Mouse (Mus musculus) gastrocnemius, adult 8-10 months (tissue): ENCODE measurements at regions not wholly inside any gene's neighbourhood (a gene's known extent, or its start where the extent isn't known, plus 50 kb on each side); places are given as distances from the start of the nearest gene placed in this dataset.
"Not testable (repeated sequence)": the region's sequence is repeated elsewhere in the genome, so short reads cannot be mapped to it uniquely, and the experiment has no call there.

Experiments used
- DNase-seq, 2 experiments: peaks; one replicate each; pipeline ENCODE4 v3.0.0; 2022; ENCODE audit warnings: low spot score in 2 of 2

DNA sequence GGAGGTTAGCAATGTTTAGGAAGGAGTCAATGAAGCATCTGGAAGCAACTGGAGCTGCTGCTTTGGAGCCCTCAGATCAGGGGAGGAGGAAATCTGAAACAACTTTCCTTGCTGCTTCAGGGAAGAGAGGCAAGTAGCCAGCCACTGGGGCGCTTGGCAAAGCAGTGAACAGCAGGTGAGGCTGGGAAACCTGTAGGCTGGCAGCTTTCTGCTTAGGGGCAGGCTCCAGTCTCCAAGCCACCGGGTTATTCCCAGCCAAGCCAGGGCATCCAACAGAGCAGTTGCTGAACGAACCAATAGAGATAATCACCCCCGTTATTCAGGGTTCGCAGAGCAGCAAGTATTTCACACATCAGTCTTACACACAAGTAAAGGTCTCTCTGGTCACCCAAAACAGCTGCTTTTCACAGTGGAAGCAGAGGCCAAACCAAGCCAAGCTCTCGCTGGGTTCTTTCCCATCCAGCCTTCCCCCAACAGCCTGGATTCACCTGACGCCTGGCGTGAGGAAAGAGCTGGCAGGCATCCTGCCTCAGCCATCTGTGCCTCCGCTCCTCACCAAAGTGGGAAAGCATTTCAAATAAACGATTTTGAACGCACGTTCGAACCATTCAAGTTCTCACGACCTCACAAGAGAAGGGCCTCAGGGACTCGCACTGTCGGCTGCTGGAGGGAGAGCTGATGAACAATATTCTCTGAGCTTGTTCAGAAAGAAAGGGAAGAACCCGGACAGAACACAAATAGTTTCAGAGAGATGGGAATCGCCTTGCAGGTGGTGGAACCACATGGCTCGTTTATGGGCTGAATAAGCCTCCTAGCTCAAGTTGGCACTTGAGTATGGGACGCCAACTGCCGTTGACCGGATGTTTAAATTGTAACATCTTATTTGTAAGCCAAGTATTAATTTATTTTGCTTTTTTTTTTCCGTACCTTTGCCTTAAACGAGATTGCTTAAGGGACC, 454.8 kb upstream of the Jmjd1c start:
- DNase-seq = no peak

DNA sequence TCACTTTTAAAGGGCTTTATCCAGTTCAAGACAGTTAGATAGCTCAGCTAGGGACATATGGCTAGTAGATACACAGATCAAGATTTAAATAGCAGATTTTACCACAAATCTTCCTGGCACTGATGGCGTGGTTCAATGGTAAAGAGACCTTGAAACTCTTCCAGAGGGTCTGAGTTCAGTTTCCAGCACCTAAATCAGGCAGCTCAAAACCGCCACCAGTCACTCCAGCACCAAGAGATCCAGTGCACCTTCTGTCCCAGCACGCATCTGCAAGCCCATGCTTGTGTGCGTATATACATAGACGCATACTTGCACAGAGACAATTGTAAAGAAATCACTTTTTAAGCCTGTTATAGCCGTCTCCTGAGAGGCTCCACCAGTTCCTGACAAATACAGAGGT, 454.0 kb upstream of the Jmjd1c start:
- DNase-seq = no peak

DNA sequence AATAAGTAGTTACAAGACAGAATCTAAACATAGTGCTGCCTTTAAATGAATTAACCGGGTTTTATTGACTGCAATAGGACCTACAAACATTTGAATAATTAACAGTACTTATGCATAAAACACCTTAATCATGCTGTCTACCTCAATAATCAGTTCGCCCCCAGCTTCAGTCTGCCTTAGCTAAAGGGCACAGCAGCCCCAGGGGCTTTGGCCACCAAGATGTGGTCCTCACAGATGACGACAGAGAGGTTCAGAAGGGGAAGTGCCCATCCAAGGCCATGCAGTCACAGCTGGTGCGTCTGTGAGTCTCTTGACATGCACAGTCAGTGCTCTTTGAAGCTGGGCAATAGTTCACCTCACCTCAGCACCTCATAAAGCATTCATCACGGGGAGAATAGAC, 452.8 kb upstream of the Jmjd1c start:
- no peak for DNase-seq

DNA sequence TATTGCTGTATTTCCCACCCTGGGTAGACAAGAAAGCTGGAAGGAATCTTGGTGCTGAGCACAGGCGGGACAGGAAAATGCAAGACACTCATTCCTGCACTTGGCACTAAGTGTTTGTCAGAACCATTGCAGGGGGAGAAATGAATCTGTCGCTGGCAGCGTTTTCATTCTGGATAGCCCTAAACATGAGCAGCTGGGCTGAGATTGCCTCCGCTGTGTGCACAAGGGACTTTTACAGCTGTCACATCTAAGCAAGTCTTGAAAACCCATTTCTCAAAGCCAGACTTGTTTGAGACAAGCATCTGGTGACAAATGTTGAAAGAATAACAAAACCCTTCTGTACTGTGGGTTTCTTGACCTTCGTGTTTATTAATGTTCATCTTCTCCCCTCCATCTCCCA, 438.4 kb upstream of the Jmjd1c start:
- DNase-seq = no peak

DNA sequence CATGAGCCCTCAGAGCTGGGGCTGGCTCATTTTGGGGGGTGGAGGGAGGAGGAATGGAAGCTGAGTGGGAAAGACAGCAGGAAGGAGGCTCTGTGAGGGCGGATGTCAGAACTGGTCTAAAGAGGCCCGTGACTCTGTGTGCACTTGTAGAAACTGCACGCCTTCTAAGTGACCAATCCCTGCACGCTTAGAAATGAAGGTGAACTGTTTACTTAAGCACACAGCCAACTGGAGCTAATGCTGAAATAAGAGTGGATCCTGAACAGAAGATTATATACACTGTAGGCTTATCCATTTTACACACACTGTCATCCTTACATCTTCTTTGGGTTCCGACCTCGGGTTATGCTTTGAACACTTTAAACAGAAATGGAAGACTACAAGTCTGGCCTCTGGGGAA, 412.8 kb upstream of the Jmjd1c start:
- DNase-seq = no peak

DNA sequence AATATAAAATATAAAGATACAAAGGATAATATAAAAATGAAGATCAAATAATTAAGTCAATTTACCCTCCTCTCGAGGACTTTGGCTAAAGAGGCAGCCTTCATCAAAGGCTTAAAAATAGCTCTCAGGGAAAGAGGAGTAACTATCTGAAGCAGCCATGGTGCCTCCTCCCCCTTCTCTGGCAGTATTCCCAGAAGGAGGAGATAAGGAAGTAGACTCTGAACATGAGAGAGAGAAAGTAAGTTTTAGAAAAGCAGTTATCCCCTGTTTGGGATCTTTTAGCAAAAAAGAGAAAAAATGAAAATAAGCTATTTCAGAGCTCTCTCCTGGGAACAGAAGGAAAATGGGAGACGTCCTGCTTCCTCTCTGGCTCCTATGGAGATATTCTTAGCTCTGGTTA, 406.7 kb upstream of the Jmjd1c start:
- not testable (repeated sequence) for DNase-seq

DNA sequence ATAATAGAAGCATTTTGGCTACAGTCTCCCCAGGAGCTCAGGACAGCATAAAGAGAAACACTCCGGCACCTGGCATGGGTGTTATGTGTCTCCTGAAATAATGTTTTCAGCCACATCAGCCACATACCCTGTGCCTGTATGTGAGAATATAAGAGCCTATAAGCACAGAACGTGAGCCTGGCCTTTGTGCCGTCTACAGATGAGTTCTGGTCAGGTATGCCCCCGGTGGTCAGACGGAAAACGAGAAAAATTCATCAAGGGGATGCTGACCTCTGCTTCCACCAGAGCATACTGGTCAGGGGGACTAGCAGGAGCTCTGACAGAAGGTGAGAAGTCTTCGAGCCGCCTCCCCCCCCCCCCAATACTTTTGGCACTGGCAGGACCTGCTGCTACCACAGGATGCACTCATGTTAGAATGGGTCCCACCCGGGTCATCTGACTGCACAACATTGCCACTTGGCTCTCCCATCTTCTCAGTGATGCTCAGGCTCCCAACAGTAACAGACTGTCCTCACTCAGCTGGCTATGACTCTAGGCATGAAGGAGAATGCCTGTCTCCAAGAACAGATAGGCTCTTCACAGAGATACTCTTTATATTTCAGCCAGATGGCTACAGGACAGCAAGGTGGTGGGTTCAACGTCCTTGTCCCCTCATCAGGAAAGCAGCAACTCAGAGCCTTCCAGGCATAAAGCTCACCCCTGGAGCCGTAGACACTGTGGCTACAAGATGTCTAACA, 401.2 kb upstream of the Jmjd1c start:
- no peak for DNase-seq

DNA sequence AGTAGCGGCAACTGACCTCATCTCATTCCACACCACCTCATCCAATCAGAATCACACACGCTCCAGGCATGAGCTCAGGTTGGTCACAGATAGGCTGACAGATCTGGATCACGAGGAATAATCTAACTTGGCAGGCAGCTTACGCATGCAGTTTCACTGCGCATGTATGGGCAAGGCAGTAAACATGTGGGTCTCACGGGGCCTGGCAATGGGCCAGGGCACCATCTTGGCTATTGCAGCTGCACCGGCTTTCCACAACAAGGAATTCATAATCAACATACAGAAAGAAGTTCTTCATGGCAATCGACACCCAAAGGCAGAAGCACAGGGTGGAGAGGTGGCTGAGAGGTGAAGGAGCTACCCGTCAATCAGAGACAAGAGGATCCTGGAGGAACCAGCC, 381.0 kb upstream of the Jmjd1c start:
- not testable (repeated sequence) for DNase-seq

DNA sequence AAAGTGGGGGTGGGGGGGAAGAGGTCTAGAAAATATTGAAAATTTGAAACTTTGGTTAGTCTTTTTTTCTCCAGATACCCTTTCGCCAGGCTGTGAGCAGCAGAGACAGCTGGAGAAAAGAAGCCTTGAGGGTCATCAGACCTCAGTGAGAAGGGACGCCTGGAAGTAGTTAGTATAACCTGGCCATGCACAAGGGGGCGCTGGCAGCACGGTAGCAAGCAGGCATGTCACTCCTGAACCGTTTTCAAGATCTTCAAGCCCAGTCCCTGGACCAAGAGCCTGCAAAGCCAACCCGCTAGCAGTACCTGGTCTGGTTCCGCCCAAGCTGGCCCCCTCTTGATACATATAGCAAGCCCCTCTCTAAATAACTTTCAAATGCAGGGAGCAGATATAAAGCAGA, 378.0 kb upstream of the Jmjd1c start:
- no peak for DNase-seq

DNA sequence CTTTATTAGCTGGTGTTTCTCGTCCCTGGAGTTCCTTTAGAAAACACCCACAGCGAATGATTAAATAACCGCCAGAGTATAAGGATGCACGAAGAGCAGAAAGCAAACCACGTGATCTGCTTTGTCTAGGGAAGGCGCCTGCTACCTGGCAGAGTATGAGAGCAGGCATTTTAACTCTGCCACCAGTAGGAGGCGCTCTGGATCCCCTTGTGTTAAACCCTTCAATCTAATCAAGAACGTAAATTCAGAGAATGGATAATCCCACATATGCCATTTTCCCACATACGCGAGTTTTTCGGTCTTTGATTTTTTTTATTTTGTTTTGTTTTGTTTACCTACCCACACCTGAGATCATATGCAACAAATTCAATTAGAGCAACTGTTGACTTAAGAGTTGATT, 376.1 kb upstream of the Jmjd1c start:
- DNase-seq = no peak

DNA sequence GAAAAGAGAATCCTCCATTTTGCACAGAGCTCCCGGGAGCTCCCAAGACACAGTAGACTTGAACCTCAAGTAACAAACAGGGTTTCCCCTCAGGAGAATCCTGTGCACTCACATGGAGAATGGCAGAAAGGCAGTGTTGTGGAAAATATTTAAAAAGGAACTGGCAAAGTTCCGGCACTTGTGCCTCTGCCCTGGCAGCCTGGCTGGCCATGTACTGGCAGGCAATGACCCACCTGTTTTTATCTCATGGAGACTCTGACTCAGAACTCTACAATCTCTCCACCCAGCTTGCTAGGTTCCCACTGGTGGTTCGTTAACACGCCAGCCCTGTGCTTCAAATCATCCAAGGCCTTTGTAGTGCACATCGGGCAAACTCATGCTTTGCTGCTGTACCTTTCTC, 362.3 kb upstream of the Jmjd1c start:
- DNase-seq = no peak

DNA sequence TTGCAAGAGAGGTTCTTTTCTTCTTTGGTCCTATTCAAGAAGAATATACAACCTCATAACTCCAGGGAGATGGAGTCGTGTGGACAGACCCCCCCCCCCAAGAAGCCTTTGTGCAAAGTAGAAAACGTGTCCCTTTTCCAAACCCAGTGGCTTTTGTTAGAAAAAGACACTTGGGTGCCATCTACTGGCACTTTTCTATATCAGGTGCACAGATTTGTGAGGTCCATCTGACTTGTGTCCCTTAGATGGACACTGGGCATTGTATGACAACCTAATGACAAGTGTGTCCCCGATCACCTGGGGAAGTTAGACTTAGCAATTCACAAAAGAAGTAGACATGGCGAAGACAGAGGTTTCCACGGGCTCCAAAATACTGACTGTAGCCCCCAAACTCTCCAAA, 361.1 kb upstream of the Jmjd1c start:
- no peak for DNase-seq

DNA sequence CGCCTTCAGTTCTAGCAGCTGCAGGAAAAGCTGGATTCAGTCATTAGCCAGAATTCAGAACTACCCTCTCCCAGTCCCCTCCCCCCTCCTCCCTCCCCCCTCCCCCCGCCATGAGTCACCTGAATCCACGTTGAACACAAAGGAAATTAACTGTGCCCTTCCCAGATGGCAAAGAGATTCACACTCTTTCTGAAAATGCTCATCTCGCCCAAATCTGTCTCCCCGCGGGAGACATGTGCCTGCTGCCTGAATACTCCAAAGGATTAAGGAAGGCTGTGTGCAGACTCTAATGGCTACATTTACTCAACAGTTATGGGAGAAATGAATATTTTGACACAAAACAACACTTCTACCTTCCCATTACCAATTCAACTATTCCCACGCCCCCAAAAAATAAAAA, 356.9 kb upstream of the Jmjd1c start:
- no peak for DNase-seq

DNA sequence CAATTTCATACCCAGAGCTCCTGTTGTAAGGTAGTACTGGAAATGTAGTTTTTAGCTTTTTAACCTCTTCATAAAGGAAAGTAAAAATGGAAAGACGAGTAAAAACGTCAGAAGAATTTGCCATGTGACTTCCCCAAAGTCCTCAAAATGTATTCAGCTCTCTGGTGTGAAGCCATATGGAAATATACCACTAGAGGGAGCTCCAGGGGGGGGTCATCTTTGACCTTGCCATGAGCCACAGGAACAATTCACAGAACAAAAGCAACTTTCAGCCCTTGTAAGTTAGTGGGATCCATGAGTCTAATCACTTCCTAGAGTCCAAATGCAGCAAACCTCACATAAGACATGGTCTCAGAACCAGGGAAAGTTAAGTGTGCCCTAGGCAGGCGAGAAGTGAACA, 354.1 kb upstream of the Jmjd1c start:
- DNase-seq = no peak

DNA sequence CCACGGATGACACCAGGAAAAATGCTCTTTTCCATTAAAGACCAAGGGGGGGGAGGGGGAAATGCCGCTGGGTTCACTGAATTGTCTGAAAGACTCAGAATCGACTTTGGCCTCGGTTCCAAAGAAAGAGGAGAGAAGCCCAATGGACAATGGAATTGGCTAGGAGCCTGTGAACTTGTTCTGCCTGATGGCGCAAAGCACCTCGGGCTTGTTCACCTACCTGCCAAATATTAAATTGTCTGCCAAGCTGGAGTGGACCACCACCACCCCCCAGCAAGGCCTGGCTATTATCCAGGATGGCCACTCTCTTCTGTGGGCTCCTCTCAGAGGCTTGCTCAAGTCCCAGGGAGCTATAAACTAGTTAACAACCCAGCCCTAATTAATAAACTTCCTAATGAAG, 352.7 kb upstream of the Jmjd1c start:
- no peak for DNase-seq

DNA sequence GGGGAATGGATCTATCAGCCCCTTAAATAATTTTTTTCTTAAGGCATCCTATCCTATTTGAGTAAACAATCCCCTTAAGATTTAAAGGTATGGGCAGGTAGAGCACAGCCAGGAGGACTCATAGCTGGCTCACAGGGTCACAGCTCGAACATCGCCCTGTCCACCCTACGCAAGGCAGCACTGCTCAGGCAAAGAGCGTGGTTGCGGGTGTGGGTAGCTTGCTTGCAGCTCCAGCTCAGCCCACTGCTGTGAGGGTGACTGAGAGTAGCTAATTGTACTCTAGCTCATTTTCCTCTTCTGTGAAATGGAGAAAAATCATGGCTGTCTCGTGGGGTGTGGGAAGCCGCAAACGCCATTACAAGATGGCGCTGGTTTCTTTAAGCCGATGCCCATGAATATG, 350.1 kb upstream of the Jmjd1c start:
- DNase-seq = no peak

DNA sequence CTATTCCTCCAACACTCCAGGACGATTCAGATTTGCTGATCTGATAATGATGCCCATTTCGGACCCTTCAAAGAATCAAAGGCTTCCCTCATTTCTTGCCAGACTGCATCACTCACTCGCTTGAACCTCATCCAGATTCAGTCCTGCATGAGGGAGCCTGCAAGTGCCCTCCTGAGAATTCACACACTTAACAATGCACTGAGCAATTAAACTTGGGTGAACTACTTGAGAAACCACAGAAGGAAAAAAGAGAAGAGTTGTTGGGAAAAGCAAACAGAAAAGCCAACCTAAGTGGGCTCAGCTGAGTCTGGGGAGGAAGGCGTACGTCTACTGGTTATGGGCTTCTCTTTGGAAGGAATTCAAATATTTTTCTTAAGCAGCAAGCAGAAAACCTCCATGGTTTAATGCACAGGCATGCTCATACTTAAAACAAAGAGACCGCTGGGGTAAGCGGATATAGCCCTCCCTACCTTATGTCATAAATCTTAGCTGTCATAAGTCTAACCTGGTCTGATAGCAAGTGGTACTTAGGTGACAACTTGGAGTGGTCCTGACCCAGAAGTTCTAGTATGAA, 343.6 kb upstream of the Jmjd1c start:
- no peak for DNase-seq

DNA sequence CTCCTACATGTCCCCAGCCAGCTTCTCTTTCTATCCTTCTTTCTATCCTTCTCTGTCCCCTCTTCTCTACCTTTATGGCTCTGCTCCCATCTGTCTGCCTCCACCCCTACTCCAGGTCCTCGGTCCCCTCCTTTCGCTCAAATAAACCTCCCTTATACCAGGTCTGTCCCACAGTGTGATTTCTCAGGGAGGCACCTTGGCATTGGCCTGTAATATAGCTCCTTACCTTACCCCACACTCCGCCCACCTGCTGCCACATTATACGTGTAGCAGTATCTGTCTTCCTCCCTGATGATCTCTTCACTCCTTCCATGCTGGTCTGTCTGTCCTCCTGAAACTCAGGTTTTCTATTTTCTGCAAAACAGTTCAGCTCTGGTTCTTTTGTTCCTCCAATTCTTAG, 339.1 kb upstream of the Jmjd1c start:
- DNase-seq = no peak

DNA sequence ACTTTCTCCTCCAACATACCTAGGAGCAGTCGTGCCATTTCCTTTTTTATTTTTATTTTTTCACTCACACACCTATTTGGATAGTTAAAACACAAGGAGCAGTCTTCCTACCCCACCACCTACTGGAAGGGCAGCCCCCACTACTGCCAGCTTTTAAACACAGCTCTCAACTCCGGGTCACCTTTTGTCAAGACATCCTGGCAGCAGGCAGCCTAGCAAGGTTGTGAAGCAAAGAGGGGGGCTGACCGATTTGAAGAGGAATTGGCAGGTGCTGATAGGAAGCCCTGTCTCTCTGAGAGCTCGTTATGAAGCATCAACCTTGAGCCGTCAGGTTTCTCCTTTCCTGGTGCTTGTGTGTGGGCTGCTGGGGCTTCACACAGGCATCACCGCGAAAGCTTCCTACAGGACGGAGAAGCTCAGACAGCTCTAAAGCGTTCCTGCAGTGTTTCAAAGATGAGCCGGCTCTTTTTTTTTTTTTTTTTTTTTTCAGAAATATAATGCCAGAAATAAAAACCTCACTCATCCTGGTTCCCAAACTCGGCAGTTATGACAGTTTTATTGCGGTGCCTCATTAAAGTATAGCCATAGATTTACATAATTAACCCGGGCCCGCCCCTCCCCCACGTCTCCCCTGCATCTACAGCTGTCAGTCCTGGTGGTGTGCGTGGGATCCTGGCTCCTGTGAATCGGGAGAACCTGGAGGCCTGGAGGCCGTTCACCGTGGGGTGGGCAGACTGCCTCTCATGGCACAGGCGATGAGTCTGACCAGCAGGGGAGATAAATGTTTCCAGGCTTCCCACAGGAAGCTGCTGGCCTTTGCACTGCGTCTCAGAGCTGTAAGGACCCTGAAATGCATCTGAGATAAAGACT, 325.5 kb upstream of the Jmjd1c start:
- DNase-seq = no peak

DNA sequence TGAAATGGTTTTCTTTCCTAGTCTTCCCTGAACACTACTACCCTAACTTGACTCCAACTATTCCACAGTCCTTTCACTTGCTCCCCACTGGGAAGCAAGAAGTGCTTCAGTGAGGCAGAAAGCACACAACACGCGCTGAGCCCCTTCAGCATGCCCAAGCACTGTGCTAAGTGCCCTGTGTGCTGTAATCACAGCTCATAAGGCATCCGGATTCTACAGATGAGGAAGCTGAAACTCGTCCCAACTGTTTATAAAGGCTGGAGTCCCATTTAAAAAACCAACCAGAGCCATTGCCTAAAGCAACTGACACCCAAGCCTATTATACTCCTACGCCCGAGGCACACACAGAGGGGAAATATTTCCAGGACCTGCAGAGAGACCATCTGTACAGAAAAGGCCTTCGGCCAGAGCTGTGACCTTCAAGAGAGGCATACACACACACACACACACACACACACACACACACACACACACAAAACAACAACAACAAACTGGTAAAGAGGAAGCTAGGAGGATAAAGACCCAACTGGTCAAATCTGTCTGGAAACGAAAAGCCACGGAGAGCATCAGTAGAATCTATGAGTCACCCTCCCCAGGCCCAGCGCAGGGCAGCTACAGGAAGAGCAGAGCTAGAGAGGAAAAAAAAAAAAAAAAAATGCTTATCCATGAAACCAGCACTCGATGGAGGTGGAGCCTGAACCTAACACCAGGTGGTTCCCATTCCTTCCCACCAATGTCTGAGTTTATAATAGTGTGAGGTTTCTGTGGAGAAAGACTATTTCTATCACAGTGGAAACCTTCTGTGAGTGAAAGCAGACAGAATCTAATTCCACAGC, 315.4 kb upstream of the Jmjd1c start:
- DNase-seq = no peak

DNA sequence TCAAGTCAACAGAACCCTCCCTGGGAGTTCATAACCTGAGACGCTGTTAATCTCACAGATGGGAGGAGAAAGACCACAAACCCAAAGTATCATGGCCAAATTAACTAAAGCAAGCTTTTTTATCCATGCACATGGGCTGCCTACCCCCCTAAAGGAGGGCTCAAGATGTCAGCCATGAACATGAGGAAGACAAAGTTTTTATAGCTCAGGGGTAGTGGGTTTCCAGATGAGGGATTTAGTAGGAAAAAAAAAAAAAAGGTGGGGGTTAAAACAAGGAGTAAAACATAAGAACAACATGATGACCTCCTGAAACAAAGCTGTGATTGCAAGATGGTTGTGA, 314.8 kb upstream of the Jmjd1c start:
- no peak for DNase-seq
